Mouse (Mus musculus): ENCODE results near the gene Gfy. TPM values are rescaled to one million over a fixed set of nuclear protein-coding genes. Genes with fewer than 3 reads are reported as not detected.

Gene Gfy
- not detected in 2 replicates for total RNA-seq (2023)

DNA sequence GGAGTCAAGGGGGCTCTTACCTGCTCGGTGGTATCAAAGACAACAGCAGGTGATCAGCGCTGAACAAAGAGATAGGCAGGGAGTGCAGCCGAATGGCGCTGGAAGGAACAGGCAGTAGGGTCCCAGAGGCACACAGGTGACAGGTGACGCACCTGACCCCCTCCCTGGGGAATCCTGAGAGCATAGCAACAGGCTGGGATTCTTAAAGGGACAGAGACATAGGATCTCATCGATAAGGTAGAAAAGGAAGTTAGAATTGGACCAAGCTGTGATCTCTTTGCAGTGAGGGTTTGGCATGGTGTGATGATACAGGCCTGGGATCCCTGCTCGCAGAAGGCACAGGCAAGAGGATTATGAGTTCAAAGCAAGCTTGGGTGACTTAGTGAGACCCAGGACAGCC is at the start of gene Gfy:
Gene Gfy (minus strand): TSS at position 101 of the 400 bp plus-strand sequence.

GRCm38 (mm10) chr7:45215673-45216441 is 36.5 kb upstream of the Gfy start, which contains the start of gene Tead2:
Tead2 (plus strand) TSS chr7:45215753.

DNA sequence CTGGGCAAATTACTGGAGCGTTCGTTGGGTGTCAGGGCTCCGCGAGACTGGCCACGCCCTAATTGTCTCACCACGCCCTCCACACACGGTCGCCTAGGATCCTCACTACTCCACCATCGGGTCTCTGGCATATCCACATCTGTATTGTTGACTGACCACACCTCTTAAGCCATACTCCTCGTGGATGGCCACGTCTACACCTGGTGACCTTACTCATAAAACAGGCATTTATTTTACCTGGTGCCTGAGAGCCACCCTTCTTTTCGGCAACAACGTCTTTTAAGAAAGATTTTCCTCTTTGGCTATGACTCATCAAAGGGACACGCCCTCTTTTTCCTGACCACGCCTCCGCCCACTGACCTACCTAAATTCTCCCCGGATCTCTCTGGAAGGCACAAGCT is 32.5 kb upstream of the Gfy start, which contains the start of gene Dkkl1:
Gene Dkkl1 (minus strand): TSS at position 297 of the 401 bp plus-strand sequence.

DNA sequence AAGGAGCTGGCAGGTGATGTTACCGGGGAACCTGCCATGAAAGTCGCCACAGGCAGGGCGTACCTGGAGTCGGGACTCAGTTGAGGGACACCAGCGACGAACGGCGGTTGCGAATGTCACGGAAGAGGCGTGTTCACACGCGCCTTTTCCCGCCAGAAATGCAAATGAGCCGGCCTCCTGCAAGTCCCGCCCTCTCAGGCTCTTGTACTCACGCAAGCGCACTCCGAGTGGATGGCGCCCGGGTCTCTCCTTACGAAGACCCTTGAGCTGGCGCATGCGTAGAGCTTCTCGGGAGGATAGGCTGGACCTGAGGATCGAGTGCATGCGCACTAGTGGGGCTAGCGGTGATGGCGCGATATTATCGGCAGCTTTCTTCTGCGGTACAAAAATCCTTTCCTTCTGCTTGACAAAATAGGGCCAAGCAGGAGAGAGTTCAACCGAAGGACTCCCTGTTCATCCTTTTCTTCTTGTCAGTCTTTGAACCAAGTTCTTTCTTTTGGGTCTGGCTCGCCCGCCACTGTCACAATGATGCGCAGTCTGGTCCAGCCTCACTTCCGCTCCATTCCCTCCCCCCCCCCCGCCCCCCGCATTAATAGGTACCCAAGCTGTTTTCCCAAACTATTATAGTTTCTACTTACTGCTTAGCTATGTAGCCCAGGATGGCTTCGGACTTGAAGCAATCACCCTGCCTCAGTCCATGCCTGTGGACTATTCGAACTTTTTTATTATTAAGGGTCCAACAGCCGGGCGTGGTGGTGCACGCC is 25.2 kb upstream of the Gfy start, which contains the start of gene Ccdc155:
Gene Ccdc155 (minus strand): TSS at position 513 of the 764 bp plus-strand sequence.

DNA sequence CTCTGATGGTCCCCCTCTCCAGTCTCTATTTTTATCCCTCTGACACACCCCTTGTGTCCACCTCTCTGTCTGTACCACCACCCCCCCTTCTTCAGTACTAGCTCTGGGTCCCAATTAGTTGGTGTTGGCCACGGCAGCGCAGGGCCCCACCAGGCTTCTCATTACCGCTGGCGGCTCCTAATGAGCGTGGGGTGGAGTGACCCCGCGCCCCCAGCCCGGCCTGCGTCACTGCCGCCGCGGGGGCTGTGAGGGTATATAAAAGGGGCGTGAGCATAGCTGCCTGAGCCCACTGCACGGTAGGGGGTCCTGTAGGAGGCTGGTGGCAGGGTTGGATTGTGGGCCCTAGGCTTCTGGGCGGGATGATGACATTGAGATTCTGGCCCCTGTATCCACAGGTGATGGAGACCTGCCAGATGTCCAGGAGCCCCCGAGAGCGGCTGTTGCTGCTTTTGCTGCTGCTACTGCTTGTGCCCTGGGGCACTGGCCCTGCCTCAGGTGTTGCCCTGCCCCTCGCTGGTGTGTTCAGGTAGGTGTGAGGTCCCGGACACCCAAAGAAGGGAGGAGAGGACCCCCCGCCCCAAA is 1.6 kb upstream of the Gfy start, which contains the start of gene Pth2:
Gene Pth2 (plus strand): TSS at position 100 of the 582 bp plus-strand sequence.

GRCm38 (mm10) chr7:45163735-45164490 is 15.5 kb downstream of the Gfy start, which contains the start of gene Slc17a7:
Slc17a7 (plus strand) TSS chr7:45163949.

GRCm38 (mm10) chr7:45154096-45154992 is 25.0 kb downstream of the Gfy start, which contains the start of the genes Pih1d1 and Aldh16a1:
Pih1d1 (plus strand) TSS chr7:45154303.
Aldh16a1 (minus strand) TSS chr7:45154584.

DNA sequence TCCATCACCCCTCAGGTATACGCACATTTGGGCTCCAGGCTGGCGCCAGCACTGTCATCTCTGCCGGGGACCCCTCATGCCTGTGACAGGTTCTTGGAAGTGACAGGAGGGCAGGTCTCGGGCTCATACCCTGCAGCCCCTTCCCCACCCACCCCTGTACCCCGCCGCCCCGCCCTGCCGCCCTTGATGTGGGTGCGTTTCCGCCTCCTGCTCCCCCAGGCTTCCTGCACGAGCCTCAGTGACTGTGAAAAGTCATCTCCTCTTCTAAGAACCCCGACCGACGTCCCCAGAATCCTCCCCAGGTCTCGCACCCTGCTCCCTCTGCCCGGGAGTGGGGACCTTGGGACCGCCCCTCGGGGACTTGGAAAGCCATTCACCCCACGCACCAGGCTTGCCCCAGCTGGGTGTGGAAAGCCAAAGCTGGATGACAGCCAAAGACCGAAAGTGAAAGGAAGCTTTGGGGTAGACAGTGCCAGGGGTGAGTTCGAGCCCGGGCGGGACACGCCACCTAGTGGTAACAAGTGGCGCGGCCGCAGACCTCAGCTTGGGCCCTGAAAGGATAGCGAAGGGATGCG is 43.3 kb downstream of the Gfy start, which contains the start of the genes Gm45713 and Flt3l:
Gene Gm45713 (minus strand): TSS at position 239 of the 575 bp plus-strand sequence.
Gene Flt3l (minus strand): TSS at position 440 of the 575 bp plus-strand sequence.

GRCm38 (mm10) chr7:45128624-45129246 is 50.6 kb downstream of the Gfy start, which contains the start of gene Rpl13a:
Rpl13a (minus strand) TSS chr7:45128761.

Other genes with a start within 250 kb of the Gfy start
- gene Tsks, start 236.4 kb downstream of the Gfy start, total RNA-seq (2023): not detected in 2 replicates
- 0.23 and 1.3 TPM in 2 replicates for gene Cpt1c, start 204.7 kb downstream of the Gfy start, total RNA-seq (2023)
- 48.5 and 57.0 TPM in 2 replicates for gene Prmt1, start 193.0 kb downstream of the Gfy start, total RNA-seq (2023)
- gene Irf3, start 181.9 kb downstream of the Gfy start, total RNA-seq (2023): 44.5 and 55.1 TPM in 2 replicates
- 7.3 and 7.9 TPM in 2 replicates for gene Bcl2l12, start 180.9 kb downstream of the Gfy start, total RNA-seq (2023)
- 59.4 and 75.8 TPM in 2 replicates for gene Scaf1, start 163.2 kb downstream of the Gfy start, total RNA-seq (2023)
- 7.6 and 7.8 TPM in 2 replicates for gene Rras, start 161.6 kb downstream of the Gfy start, total RNA-seq (2023)
- 15.9 and 19.2 TPM in 2 replicates for gene Prr12, start 126.7 kb downstream of the Gfy start, total RNA-seq (2023)
- gene Nosip, start 117.1 kb downstream of the Gfy start, total RNA-seq (2023): 32.5 and 35.9 TPM in 2 replicates
- gene Prrg2, start 116.9 kb downstream of the Gfy start, total RNA-seq (2023): 15.3 and 20.8 TPM in 2 replicates
- 2.6 and 3.0 TPM in 2 replicates for gene Rcn3, start 87.3 kb downstream of the Gfy start, total RNA-seq (2023)
- gene Fcgrt, start 75.7 kb downstream of the Gfy start, total RNA-seq (2023): 11.5 and 11.6 TPM in 2 replicates
- 561 and 713 TPM in 2 replicates for gene Rps11, start 55.1 kb downstream of the Gfy start, total RNA-seq (2023)
- gene Rpl13a, start 50.8 kb downstream of the Gfy start, total RNA-seq (2023): 790 and 900 TPM in 2 replicates
- gene Gm45713, start 43.3 kb downstream of the Gfy start, total RNA-seq (2023): not detected in 2 replicates
- gene Flt3l, start 43.1 kb downstream of the Gfy start, total RNA-seq (2023): 22.0 and 23.2 TPM in 2 replicates
- gene Pih1d1, start 25.3 kb downstream of the Gfy start, total RNA-seq (2023): 41.1 and 44.5 TPM in 2 replicates
- 77.5 and 91.9 TPM in 2 replicates for gene Aldh16a1, start 25.0 kb downstream of the Gfy start, total RNA-seq (2023)
- gene Slc17a7, start 15.6 kb downstream of the Gfy start, total RNA-seq (2023): 0.23 TPM in 1 of 2 replicates, not detected in the other
- not detected in 2 replicates for gene Pth2, start 1.4 kb upstream of the Gfy start, total RNA-seq (2023)
- gene Ccdc155, start 25.3 kb upstream of the Gfy start, total RNA-seq (2023): not detected in 2 replicates
- gene Dkkl1, start 32.6 kb upstream of the Gfy start, total RNA-seq (2023): not detected in 2 replicates
- not detected in 2 replicates for gene Tead2, start 36.2 kb upstream of the Gfy start, total RNA-seq (2023)
- gene Cd37, start 59.5 kb upstream of the Gfy start, total RNA-seq (2023): 347 and 367 TPM in 2 replicates
- gene Slc6a16, start 61.5 kb upstream of the Gfy start, total RNA-seq (2023): 1.2 and 1.3 TPM in 2 replicates
- gene Slc6a21, start 97.9 kb upstream of the Gfy start, total RNA-seq (2023): not detected in 2 replicates
- 3.6 and 5.2 TPM in 2 replicates for gene Trpm4, start 154.2 kb upstream of the Gfy start, total RNA-seq (2023)
- not detected in 2 replicates for gene Hrc, start 155.7 kb upstream of the Gfy start, total RNA-seq (2023)
- 0.09 TPM in 1 of 2 replicates, not detected in the other for gene Ppfia3, start 187.4 kb upstream of the Gfy start, total RNA-seq (2023)
- 2.5 TPM in 1 of 2 replicates, not detected in the other for gene Lin7b, start 191.0 kb upstream of the Gfy start, total RNA-seq (2023)
- 255 and 367 TPM in 2 replicates for gene Snrnp70, start 216.2 kb upstream of the Gfy start, total RNA-seq (2023)
- not detected in 2 replicates for gene Kcna7, start 226.1 kb upstream of the Gfy start, total RNA-seq (2023)
- not detected in 2 replicates for gene Ntf5, start 234.1 kb upstream of the Gfy start, total RNA-seq (2023)
- not detected in 2 replicates for gene Lhb, start 241.3 kb upstream of the Gfy start, total RNA-seq (2023)

Data from neutrophil, adult 65 days (primary cell).